Mouse (Mus musculus): ENCODE results near the gene Gbp9. TPM values are rescaled to one million over a fixed set of nuclear protein-coding genes. Genes with fewer than 3 reads are reported as not detected.
"Not testable (repeated sequence)": the region's sequence is repeated elsewhere in the genome, so short reads cannot be mapped to it uniquely, and the experiment has no call there.

Gbp9 gene
- total RNA-seq (2021), result 1 to 10 TPM; 2.4 to 2.8 TPM
- long read RNA-seq, experiment 1, partial matches to known transcripts, result 0 of 2 reads
- long read RNA-seq, experiment 1, other reads (novel, unspliced or antisense), result 2 of 2 reads
- long read RNA-seq, experiment 2, full-length matches to known transcripts, result 2 of 6 reads
- long read RNA-seq, experiment 2, partial matches to known transcripts, result 0 of 6 reads
- long read RNA-seq, experiment 2, other reads (novel, unspliced or antisense), result 4 of 6 reads

GRCm38 (mm10) chr5:105139409-105140088 lies at the start of gene Gbp9, which contains the start of the genes Gbp8 and Gbp4:
TSS of gene Gbp9 (minus strand) at chr5:105139539.
TSS of gene Gbp8 (minus strand) at chr5:105139540.
TSS of gene Gbp4 (minus strand) at chr5:105139586.
- intact Hi-C loops (cut with DNase I), result loop anchor here (10.0 kb wide), 1 partner anchor 155 kb away; the partner anchor contains the start of gene Abcg3
- not testable (repeated sequence) for DNase-seq
- Histone ChIP-seq H3K4me3 (peak within 1 kb of the TSS; percentile 60), H3K27ac (peak within 1 kb of the TSS; percentile 75)

- H3K27ac ChIP-seq, result no peak overlapping the region
- TF ChIP-seq CTCF (IDR thresholded peaks at IDR 0.05), result no peak
- DNase-seq, result no peak
- H3K4me3 ChIP-seq, result no peak overlapping the region
- intact Hi-C loops (cut with DNase I), result no loop called here
These were observed 42.1 kb upstream of the Gbp9 start for GRCm38 (mm10) chr5:105181446-105181845.

- peak; percentile 40 for TF ChIP-seq CTCF (IDR thresholded peaks at IDR 0.05)
- no peak for DNase-seq
- H3K4me3 ChIP-seq, result no peak overlapping the region
- intact Hi-C loops (cut with DNase I), result no loop called here
- H3K27ac ChIP-seq, result no peak overlapping the region
These were observed 17.2 kb upstream of the Gbp9 start for GRCm38 (mm10) chr5:105156582-105156981.

GRCm38 (mm10) chr5:105154049-105154448 lies 14.7 kb upstream of the Gbp9 start:
- no peak for TF ChIP-seq CTCF (IDR thresholded peaks at IDR 0.05)
- H3K4me3 ChIP-seq, result no peak overlapping the region
- no peak overlapping the region for H3K27ac ChIP-seq
- no peak for DNase-seq
- intact Hi-C loops (cut with DNase I), result no loop called here

GRCm38 (mm10) chr5:105148062-105148461 lies 8.7 kb upstream of the Gbp9 start:
- DNase-seq, H3K4me3 ChIP-seq: not testable (repeated sequence)
- peak overlapping the region; percentile 58; the same call in 1 of the 2 replicates for H3K27ac ChIP-seq
- intact Hi-C loops (cut with DNase I), result loop anchor here (10.0 kb wide), 1 partner anchor 163 kb away; the partner anchor contains the start of gene Abcg3

GRCm38 (mm10) chr5:105146447-105146846 lies 7.1 kb upstream of the Gbp9 start:
- TF ChIP-seq CTCF (IDR thresholded peaks at IDR 0.05), result no peak
- intact Hi-C loops (cut with DNase I), result loop anchor here (10.0 kb wide), 1 partner anchor 162 kb away; the partner anchor contains the start of gene Abcg3
- no peak for DNase-seq
- H3K4me3 ChIP-seq, result no peak overlapping the region
- H3K27ac ChIP-seq, result peak overlapping the region; percentile 82

GRCm38 (mm10) chr5:105145731-105146130 lies 6.4 kb upstream of the Gbp9 start:
- peak overlapping the region; percentile 82 for H3K27ac ChIP-seq
- H3K4me3 ChIP-seq, result peak overlapping the region; percentile 16; the same call in 1 of the 2 replicates
- intact Hi-C loops (cut with DNase I), result loop anchor here (10.0 kb wide), 1 partner anchor 161 kb away; the partner anchor contains the start of gene Abcg3
- not testable (repeated sequence) for DNase-seq

- intact Hi-C loops (cut with DNase I), result loop anchor here (10.0 kb wide), 1 partner anchor 155 kb away; the partner anchor contains the start of gene Abcg3
- H3K27ac ChIP-seq, result peak overlapping the region; percentile 74
- not testable (repeated sequence) for DNase-seq, H3K4me3 ChIP-seq
These were observed 911 bp upstream of the Gbp9 start for GRCm38 (mm10) chr5:105140089-105140810.

- Histone ChIP-seq H3K27ac (peak overlapping the region; percentile 75), H3K4me3 (peak overlapping the region; percentile 60)
- no peak for TF ChIP-seq CTCF (IDR thresholded peaks at IDR 0.05)
- intact Hi-C loops (cut with DNase I), result no loop called here
- no peak for DNase-seq
These were observed 433 bp downstream of the Gbp9 start for GRCm38 (mm10) chr5:105138906-105139305.

- intact Hi-C loops (cut with DNase I); H3K27ac ChIP-seq; DNase-seq: not testable (repeated sequence)
- H3K4me3 ChIP-seq, result peak overlapping the region; percentile 60
These were observed 2.5 kb downstream of the Gbp9 start for GRCm38 (mm10) chr5:105136706-105137304.

GRCm38 (mm10) chr5:105121731-105122130 lies 17.6 kb downstream of the Gbp9 start:
- DNase-seq; intact Hi-C loops (cut with DNase I); H3K4me3 ChIP-seq; H3K27ac ChIP-seq: not testable (repeated sequence)

GRCm38 (mm10) chr5:105115740-105116139 lies 23.6 kb downstream of the Gbp9 start:
- intact Hi-C loops (cut with DNase I), result no loop called here
- no peak for DNase-seq
- Histone ChIP-seq H3K27ac (no peak overlapping the region), H3K4me3 (no peak overlapping the region)
- no peak for TF ChIP-seq CTCF (IDR thresholded peaks at IDR 0.05)

Data from gastrocnemius, adult 2 months (tissue).